Mouse (Mus musculus) cerebral cortex, adult 2 months (tissue): ENCODE measurements around the gene Cldn7.

Experiments
- WGBS: fragments of 180-500 bp; shearing (Covaris S2); methylation state at CpG from one replicate; pipeline ENCODE4 v1.1.7; 2018; 5-methylcytosine and 5-hydroxymethylcytosine counted together

Cldn7 gene

DNA sequence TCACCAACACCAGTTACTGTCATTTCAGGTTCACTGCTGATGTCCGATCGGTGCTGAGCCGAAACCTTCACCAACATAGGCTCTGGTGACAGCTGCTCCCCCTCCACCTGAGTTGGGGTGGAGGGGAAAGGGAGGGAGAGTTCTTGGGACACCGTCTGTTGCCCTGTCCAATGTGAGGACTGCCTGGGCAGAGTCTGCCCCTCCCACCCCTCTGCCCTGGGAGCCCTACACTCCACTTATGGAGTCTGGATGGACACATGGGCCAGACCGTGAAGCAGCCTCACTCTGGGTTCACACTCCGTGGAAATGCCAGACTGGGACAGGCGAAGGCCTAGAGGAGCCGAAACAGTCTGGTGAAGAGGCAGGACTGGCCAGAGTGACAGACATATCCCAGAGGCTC, 25.4 kb downstream of the Cldn7 start:
- 91% methylated on average over 8 of the region's 8 CpGs for WGBS

DNA sequence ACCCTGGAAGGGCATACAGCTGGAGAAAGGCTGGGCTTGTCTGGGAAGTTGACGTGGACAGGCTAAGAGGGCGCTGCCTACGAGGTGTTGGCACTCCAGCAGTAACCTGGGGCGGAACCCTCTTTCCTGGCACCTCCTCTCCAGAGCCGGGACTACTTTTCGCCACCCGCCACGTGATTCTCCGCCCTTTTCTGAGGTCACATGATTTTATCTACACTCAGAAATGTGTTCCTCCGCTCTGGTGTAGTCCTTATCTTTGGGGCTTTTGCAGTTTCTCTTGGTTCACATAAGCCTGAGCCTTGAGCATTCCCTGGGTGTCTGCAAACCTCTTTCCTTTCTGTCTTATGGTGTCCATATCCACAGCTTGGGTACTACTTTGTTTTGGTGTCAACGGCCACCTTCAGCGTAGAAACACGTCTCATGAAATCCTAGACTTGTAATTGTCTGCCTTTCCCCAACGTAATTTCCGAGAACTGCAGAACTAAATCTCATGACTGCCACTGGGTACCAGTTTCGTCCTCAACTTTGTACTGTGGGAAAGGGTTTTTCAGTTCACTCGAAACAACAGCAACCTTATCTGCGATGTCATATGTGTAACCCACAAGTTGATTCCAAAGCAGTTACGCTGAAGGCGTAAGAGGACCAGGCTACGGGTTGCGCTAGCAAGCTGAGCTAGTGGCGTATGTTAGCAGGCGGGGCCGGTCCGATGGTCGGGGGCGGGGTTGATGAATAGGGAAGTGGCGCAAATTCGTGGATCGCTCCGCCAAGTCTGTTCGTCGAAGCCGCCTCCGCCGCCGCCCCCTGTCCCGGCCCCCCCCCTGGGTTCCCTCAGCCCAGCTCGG, 26.5 kb downstream of the Cldn7 start, which contains the start of gene Gabarap:
Gene Gabarap, plus strand, starts transcription at position 294 of the 842 bp plus-strand sequence.
- WGBS, result under 1% methylated on average over 40 of the region's 40 CpGs

DNA sequence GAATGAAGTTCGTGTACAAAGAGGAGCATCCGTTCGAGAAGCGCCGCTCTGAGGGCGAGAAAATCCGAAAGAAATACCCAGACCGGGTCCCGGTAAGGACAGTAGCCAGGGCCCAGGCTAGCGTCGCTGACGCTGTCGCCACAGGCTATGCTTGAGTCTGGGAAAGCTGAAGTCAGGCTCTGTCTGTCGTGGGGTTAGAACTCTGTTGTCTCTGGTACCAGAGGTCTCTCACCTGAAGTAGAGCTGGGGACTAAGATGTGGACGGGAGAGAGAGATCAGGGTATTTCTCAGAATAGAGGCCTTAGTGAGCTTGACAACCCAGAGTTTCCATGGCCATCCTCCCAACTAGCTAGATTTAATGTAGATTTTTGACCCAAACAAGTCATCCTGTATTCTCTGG, 27.1 kb downstream of the Cldn7 start:
- under 1% methylated on average over 15 of the region's 15 CpGs for WGBS

DNA sequence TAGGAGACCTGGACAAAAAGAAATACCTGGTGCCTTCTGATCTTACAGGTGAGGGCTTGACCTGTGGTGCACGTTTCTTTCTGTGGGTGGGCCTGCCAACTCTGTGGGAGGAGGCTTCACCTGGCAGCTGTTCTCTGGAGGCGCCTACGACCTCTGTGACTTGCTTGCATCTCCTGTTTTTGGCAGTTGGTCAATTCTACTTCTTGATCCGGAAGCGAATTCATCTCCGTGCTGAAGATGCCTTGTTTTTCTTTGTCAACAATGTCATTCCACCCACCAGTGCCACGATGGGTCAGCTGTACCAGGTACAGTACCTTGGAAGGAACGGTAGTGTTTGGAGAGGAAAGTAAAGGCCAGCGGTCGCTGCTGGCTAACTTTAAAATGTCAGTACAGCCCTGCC, 27.8 kb downstream of the Cldn7 start:
- 55% methylated on average over 10 of the region's 10 CpGs for WGBS

DNA sequence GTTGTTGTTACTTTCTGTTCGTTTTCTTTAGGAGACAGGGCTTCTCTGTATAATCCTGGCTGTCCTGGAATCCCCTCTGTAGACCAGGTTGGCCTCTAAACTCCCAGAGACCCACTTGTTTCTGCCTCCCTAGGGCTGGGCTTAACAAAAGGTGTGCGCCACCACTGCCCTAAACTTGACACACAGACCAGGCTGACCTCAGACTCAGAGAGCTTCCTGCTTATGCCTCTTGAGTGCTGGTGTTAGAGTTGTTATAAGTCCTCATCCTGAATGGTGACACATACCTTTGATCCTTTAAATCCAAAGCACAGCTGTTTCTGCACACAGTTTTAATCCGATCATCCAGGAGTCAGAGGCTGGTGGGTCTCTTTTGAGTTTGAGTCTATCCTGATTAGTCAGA, 28.4 kb downstream of the Cldn7 start:
- WGBS, result 79% methylated on average over 3 of the region's 3 CpGs

DNA sequence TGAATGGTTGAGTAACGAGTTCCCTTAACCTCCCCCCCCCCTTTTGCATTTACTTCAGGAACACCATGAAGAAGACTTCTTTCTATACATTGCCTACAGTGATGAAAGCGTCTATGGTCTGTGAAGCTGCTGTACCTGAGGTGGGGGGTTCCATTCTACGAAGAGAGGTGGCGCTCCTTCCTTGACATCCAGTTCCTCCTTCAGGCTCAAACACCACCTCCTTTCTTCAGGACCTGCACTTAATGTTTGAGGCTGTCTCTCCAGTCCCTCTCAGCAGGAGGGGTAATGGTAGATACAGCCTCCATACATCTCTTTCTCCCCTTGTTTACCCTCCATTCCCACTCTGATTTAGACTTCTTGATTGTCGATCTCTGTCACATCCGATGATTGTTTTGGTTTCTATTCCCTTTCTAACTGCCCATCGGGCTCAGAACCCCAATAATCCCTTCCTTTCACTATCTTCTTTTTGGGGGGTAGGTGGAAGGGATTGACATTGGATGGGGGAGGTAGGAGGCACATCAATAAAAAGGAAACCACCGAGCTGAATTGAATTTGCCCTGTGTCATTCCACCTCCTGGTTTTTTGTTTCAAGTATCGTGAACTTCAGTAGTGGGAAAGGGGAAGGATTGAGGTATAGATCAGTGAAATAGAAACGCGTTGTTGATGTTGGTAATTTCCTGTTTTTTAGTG, 30.0 kb downstream of the Cldn7 start:
- 85% methylated on average over 11 of the region's 11 CpGs for WGBS

DNA sequence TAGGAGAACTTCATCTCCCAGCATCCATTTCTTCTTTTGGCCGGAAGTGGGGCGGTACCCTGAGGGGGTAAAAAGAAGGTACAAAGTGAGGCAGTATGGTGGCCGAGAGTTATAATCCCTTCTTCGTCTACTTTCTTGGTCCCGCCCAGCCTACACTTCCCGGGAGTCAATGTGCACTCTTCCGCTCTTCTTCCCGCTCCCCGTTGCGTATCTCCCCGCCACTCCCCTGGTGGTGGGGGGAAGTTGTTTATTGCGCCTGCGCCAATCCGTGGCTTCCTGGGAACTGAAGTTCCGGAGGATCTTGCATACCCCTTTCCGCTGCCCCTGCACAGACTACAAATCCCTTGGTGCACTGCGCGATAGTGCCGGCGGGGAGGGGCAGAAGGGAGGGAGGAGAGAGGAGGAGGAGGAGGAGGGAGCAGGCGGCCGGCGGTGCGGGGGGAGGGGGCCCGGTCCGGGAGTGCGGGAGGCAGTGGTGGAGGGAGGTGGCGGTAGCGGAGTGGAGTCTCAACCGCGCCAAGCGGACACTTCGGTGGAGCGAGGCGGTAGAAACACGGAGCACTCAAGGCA, 30.9 kb downstream of the Cldn7 start, which contains the start of gene Phf23:
Gene Phf23, plus strand, starts transcription at position 387 of the 570 bp plus-strand sequence.
- WGBS, result under 1% methylated on average over 36 of the region's 36 CpGs

DNA sequence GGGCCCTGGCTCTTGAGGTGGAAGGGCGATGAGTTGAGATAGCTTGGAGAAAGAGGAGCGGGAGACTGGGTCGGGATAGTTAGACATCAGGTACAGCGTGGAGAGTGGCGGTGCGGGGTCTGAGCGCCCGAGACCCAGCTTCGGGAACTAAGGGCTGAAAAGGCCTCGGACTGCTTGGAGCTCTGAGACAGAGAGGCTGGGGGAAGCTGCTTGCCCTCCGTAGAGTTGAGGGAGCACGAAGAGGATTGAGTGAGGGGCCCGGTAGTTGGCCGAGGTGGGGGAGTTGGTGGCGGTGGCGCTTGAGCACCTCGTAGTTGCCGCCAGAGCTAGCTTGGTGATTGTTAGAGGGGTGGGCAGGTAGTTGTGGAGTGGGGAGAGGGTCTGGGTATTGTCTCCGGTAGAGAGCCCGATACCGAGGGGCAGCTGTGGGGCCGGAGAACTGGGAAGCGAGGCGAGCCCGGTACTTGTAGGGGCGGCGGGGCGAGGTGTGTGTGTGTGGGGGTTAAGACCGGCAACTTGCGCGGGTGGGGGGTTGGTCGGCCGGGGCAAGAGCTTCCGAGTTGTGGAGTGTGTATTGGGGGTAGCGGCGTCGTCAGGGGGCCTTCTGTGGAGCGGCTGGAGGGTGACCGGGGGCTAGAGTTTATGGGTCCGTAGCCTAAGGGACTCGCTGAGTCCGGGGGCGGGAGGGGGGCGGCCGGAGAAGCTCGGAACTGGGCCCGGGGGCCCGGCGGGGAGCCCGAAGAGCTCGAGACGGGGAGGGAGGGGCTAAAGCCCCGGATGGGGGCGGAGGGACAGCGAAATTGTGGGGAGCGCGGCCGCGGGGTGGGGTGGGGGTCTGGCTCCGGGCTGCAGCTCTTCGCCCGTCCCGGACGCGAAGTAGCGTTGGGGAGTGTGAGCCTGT, 31.8 kb downstream of the Cldn7 start:
- WGBS, result 2% methylated on average over 66 of the region's 66 CpGs

DNA sequence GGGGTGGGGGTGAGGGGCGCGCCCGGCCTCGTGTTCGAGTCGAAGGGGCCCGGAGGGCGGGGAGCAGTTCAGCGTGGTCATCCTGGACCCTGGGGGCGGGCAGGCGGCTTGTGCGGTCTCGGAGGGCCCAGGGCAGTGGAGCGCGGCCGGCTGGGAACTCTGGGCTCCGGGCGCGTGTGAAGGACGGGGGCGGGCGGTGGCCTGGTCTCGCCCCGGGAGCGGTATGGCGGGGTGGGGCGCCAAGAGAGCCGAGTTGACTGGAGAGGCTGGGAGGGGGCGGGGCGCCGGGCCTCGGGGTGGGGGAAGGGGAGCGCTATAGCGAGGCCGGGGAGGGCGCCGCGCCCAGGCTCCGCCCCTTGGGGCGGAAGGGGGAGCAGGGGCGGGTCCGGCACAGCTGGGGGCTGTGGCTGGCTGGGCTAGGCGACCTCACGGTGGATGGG, 32.5 kb downstream of the Cldn7 start:
- WGBS, result 2% methylated on average over 40 of the region's 44 CpGs

DNA sequence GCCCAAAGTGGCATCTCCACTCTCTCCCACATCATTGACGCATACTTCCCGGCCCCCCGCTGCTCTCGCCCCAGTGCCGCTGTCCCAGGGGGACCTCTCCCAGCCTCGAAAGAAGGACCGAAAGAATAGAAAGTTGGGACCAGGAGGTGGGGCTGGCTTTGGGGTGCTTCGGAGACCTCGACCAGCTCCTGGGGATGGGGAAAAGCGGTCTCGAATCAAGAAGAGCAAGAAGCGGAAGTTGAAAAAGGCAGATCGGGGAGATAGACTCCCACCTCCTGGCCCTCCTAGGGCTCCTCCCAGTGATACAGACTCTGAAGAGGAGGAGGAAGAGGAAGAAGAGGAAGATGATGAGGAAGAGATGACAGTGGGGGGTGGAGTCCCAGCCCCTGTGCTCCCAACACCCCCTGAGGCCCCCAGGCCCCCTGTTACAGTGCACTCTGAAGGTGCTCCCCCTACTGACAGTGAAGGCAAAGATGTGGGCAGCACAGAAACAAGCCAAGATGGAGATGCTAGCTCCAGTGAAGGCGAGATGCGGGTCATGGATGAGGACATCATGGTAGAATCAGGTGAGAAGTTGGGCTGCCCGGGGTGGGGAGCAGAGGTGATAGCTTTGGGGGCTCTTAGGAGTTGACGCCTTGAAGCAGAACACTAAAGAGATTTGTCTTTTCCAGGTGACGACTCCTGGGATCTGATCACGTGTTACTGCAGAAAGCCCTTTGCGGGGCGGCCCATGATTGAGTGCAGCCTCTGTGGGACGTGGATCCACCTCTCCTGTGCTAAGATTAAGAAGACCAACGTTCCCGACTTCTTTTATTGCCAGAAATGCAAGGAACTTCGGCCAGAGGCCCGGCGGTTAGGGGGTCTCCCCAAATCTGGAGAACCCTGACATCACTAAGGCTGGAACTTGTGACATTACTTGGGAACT, 34.2 kb downstream of the Cldn7 start:
- WGBS, result 90% methylated on average over 27 of the region's 27 CpGs

DNA sequence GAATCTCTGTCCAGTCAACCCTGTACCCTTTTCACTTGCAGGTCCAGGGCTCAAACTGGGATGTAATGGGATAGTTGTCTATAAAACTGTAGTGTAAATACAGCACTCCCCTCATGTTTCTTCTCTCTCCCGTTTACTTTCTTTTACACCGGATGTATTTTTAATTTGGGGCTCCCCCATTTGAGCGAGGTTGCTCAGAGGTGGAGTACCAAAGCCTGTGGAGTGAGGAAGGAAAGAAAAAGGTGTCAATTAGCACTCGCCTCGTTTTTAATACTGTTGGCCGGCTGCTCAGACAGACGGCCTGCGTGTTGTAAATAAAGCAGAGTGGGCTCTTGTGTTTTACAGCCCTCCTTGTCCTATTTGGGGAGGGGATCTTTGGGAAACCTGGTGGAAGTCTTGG, 35.1 kb downstream of the Cldn7 start:
- WGBS, result 76% methylated on average over 8 of the region's 8 CpGs

DNA sequence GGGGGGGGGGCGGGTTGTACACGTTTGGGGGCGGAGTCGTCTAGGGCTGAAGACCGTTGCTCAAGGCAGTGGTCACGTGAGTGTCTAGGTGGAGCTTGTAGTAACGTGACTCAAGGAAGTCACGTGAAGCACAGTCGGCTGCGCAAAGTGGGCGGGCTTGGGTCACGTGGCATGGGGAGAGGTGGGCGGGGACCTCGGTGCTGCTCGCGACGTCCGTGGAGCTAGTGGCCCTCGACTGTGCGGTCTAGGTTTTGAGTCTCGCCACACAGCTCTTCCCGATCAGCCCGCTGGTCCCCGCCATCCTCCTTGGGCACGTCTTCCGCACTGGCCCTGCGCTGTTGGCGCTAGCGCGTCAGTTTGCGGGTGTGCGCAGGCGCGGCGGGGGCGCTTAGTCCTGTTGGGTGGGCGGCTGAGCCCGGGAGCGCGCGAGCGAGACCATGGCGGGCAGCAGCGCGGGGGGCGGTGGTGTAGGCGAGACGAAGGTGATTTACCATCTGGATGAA, 35.9 kb downstream of the Cldn7 start, which contains the start of gene Dvl2:
Gene Dvl2, plus strand, starts transcription at position 200 of the 503 bp plus-strand sequence.
- 0% methylated on average over 48 of the region's 48 CpGs for WGBS

DNA sequence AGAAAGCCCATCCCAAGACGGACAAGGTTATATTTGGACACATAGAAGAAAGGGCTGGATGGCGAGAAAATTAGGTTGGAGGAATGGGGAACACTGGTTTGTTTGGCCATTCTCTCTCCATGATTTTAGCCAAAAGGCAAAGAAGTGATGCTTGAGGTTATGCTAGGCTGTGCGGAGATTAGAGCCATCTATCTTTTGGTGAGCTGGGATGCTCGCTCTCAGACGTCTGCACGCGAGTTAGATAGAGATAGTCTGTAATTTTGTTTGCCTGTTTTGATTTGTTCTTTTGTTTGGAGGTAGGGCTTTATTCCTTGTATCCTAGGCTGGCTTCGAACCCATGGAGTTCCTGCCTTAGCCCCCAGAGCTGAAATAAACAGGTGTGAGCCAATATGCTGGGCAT, 36.6 kb downstream of the Cldn7 start:
- WGBS, result 6% methylated on average over 8 of the region's 8 CpGs

DNA sequence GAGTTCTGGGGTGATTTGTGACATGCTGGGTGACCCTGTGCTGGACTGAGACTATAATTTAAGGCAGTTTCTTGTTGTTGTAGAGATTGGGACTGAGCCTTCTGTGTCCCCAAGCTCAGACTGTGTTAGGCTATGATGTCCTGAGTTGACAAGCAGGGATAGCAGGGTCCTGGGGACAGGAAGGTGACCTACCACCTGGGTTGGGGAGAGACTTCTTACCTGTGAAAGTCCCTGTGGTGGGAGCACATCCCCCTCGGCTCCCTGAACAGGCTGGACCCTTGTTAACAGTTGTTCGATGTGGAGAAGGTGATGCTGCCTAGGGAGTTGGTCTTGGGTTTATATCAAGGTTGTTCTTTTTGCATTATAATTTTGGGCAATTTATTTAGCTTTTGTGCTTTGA, 37.9 kb downstream of the Cldn7 start:
- 86% methylated on average over 2 of the region's 2 CpGs for WGBS

DNA sequence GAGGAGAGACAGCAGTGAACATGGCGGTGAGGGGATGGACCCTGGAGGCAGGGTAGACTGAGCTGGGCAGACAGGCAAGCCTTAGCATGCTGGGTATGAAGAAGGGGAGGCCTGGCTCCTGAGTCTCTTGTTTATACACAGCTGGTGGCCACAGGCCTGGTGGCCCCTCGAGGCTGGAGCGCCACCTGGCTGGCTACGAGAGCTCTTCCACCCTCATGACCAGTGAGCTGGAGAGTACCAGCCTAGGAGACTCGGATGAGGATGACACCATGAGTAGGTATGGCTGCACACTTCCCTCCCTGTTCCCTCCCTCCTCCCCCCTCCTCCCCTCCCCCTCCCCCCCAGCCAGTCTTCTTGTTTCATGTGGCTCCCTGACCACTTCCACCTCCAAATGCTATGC, 40.9 kb downstream of the Cldn7 start:
- 55% methylated on average over 5 of the region's 5 CpGs for WGBS

DNA sequence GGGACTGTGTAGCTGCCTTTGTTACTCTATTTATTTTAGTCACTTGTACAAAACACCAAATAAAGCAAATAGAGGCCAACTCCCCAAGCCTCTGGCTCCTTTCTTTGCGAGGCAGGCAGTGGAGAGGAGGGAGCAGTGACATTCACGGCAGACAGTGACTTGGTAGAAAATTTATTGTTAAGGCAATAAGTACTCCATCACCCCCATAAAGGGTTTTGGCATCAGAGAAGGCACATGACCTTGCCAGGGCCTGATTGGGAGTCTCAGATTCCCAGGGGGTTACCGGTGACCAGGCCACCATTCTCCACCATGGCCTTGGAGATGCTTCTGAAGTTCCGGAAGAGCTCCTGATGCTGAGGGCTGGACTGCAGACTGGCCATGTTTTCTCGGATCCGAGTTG, 45.5 kb downstream of the Cldn7 start:
- 82% methylated on average over 6 of the region's 6 CpGs for WGBS

DNA sequence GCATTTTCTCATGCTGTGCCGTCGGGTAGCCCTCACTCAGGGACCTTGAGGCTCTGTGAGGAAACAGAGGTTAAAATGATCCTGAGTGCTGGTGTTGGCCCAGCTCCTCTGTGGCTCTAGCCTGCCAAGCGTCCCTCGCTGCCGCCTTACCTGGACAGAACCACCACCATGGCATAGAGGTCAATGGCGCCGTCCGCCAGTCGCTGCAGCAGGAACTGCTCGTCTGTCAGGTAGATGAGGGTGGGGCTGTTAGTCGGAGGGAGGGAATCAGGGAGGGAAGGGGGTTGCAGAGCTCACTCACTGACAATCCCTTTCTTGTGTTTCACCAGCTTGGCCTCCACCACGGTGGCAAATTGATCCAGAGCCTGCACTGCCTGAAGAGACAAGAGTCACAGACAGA, 46.0 kb downstream of the Cldn7 start:
- 84% methylated on average over 12 of the region's 12 CpGs for WGBS

DNA sequence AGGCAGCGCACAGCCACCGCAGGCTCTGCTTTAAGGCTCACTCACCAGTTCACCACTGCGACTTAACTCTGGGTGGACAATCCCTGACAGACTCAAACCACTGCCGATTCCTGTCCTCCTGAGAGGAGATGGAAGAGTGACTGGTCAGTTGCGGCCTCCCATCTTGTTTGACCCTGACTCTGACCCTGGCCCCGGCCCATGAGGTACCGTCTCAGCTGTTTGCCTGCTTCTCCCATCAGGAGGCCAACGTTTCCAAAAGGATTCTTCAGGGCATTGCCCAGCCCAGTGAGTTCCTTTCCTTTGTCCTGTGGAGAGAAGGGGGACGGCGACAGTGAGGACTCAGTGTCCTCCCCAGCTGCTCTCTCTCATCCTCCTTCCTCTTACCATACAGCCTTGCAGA, 46.4 kb downstream of the Cldn7 start:
- 79% methylated on average over 10 of the region's 10 CpGs for WGBS

DNA sequence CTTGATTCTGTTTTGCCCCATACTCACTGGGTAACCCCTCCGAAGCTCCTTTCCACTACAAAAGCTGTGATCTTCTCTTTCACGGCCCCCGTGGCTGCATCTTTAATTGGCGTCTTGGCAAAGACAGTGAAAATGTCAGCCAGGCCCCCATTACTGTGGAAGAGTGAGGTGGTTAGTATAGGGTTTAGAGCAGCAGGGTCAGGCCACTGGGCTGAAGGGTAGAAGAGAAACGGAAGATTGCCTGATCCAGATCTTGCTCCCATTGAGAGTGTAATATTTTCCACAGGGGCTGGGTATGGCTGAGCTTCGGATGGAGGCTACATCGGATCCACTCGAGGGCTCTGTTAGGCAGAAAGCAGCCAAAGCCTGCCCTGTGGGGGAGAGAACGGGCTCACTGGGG, 48.4 kb downstream of the Cldn7 start:
- 65% methylated on average over 9 of the region's 9 CpGs for WGBS

DNA sequence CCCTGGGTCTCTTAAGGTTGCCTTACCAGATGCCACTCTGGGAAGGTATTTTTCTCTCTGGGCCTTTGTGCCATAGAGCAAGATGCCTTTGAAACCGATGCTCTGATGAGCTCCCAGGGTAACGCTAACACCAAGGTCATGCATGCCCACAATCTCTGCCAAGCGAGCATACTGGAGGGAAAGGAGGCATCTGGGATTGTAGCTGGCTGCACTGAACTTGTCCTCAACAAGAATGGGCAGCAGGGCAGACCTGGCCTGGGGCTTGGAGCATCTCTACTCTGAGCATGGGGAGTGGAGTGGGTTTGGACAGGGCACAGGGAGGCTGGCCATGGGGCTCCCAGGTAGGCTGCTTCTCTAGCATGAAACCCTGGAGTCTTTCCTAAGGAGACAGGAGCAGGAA, 48.8 kb downstream of the Cldn7 start:
- WGBS, result 77% methylated on average over 3 of the region's 3 CpGs
